Mouse (Mus musculus) forebrain, embryonic 14.5 days (tissue): Measurements from ENCODE around the gene Cul5. TPM values are rescaled to one million over a fixed set of nuclear protein-coding genes. Genes with fewer than 3 reads are reported as not detected.

Experiments
- ATAC-seq: fragments of 200-750 bp; cut with Nextera tagmentation; 2 replicates; pipeline ENCODE4 v1.8.0; 2017; ENCODE audit warnings: mild to moderate bottlenecking, moderate library complexity
- DNase-seq: peaks from one replicate; pipeline ENCODE4 v3.0.0-alpha.2; 2015; ENCODE audit warnings: low spot score
- H3K27ac ChIP-seq: fragments of 300-500 bp; sonication (generic); 2 replicates; pipeline ENCODE4 v1.5.1; 2014; ENCODE audit warnings: low read depth, mild to moderate bottlenecking, control low read depth, low read length, moderate library complexity
- H3K27me3 ChIP-seq: fragments of 300-500 bp; sonication (generic); replicated peaks from 2 replicates; pipeline ENCODE4 v1.6.1; 2014; ENCODE audit warnings: low read length, control low read depth, mixed read lengths; ENCODE audit not compliant: control insufficient read depth, insufficient read depth
- H3K36me3 ChIP-seq: fragments of 300-500 bp; sonication (generic); 2 replicates; pipeline ENCODE4 v1.6.1; 2014; ENCODE audit warnings: low read length, control low read depth; ENCODE audit not compliant: control insufficient read depth, insufficient read depth
- H3K4me1 ChIP-seq: fragments of 300-500 bp; sonication (generic); 2 replicates; pipeline ENCODE4 v1.6.1; 2014; ENCODE audit warnings: antibody characterized with exemption, low read length, control low read depth; ENCODE audit not compliant: control insufficient read depth, insufficient read depth
- H3K4me2 ChIP-seq: fragments of 300-500 bp; sonication (generic); 2 replicates; pipeline ENCODE4 v1.6.1; 2014; ENCODE audit warnings: mild to moderate bottlenecking, control low read depth, low read length
- H3K4me3 ChIP-seq: fragments of 300-500 bp; sonication (generic); 2 replicates; pipeline ENCODE4 v1.5.1; 2014; ENCODE audit warnings: low read depth, low read length, control low read depth
- H3K9ac ChIP-seq: fragments of 300-500 bp; sonication (generic); 2 replicates; pipeline ENCODE4 v1.6.1; 2014; ENCODE audit warnings: mild to moderate bottlenecking, low read length, control low read depth, moderate library complexity
- H3K9me3 ChIP-seq: fragments of 300-500 bp; sonication (generic); replicated peaks from 2 replicates; pipeline ENCODE4 v1.6.1; 2016; ENCODE audit warnings: low read length, control low read depth, mixed read lengths; ENCODE audit not compliant: control insufficient read depth
- WGBS: fragments of 180-500 bp; shearing (Covaris S2); extraction: QIAGEN DNeasy Blood & Tissue Kit; methylation state at CpG from one replicate; pipeline ENCODE4 v1.1.7; 2014; 5-methylcytosine and 5-hydroxymethylcytosine counted together
- polyA plus RNA-seq: library from polyadenylated mRNA; unstranded; fragments of >200 nt; fragmentation: Nextera tagmentation; extraction: Ambion mirVana; gene quantifications from 2 replicates; pipeline ENCODE4 v1.2.1, GENCODE M21; 2014

Gene Cul5
- polyA plus RNA-seq: 57.8 and 62.1 TPM in 2 replicates

- 49% methylated on average over 5 of the region's 5 CpGs for WGBS
- no peak within 1 kb of the TSS for H3K27ac ChIP-seq
- DNase-seq (peak; percentile 29), ATAC-seq (no peak)
- no peaks in the 10 kb centered on the region for H3K27me3 ChIP-seq
- peaks cover 12% of the 10 kb centered on the region; the same call in 1 of the 2 replicates for H3K4me1 ChIP-seq
- no peak within 1 kb of the TSS for H3K9ac ChIP-seq
- no peaks in the 10 kb centered on the region for H3K9me3 ChIP-seq
- H3K36me3 ChIP-seq: no peaks in the 10 kb centered on the region
- no peak within 1 kb of the TSS for H3K4me2 ChIP-seq
- H3K4me3 ChIP-seq: no peak within 1 kb of the TSS
Observed at GRCm38 (mm10) chr9:53669680-53670219, at the start of gene Cul5. Gene Cul5, minus strand, starts transcription at chr9:53670014.

GRCm38 (mm10) chr9:53705992-53706696 is 36.3 kb upstream of the Cul5 start, which contains the start of gene Rab39:
Gene Rab39, minus strand, starts transcription at chr9:53706232.
- Histone ChIP-seq H3K4me2 (peak within 1 kb of the TSS; percentile 68), H3K27ac (no peak within 1 kb of the TSS), H3K4me3 (peak within 1 kb of the TSS; percentile 58), H3K27me3 (no peaks in the 10 kb centered on the region), H3K36me3 (no peaks in the 10 kb centered on the region), H3K9me3 (no peaks in the 10 kb centered on the region), H3K4me1 (no peaks in the 10 kb centered on the region), H3K9ac (peak within 1 kb of the TSS; percentile 56)
- ATAC-seq: peak; percentile 96
- peak; percentile 92 for DNase-seq
- 0% methylated on average over 47 of the region's 49 CpGs for WGBS

GRCm38 (mm10) chr9:53705491-53705991 is 35.7 kb upstream of the Cul5 start:
- no peak overlapping the region for H3K27ac ChIP-seq
- H3K36me3 ChIP-seq: no peaks in the 10 kb centered on the region
- no peaks in the 10 kb centered on the region for H3K9me3 ChIP-seq
- peak overlapping the region; percentile 68 for H3K4me2 ChIP-seq
- H3K4me3 ChIP-seq: peak overlapping the region; percentile 58
- WGBS: 0% methylated on average over 27 of the region's 28 CpGs
- peak overlapping the region; percentile 56 for H3K9ac ChIP-seq
- DNase-seq (peak; percentile 67), ATAC-seq (peak; percentile 41)
- H3K4me1 ChIP-seq: no peaks in the 10 kb centered on the region
- H3K27me3 ChIP-seq: no peaks in the 10 kb centered on the region

GRCm38 (mm10) chr9:53702991-53703390 is 33.2 kb upstream of the Cul5 start:
- ATAC-seq (no peak), DNase-seq (no peak)
- H3K4me1 ChIP-seq: no peaks in the 10 kb centered on the region
- WGBS: 97% methylated on average over 1 of the region's 1 CpGs
- H3K4me3 ChIP-seq: no peak overlapping the region
- no peaks in the 10 kb centered on the region for H3K9me3 ChIP-seq
- H3K36me3 ChIP-seq: no peaks in the 10 kb centered on the region
- H3K9ac ChIP-seq: no peak overlapping the region
- H3K4me2 ChIP-seq: no peak overlapping the region
- H3K27me3 ChIP-seq: no peaks in the 10 kb centered on the region
- no peak overlapping the region for H3K27ac ChIP-seq

GRCm38 (mm10) chr9:53700496-53700895 is 30.7 kb upstream of the Cul5 start:
- Histone ChIP-seq H3K36me3 (no peaks in the 10 kb centered on the region), H3K4me1 (no peaks in the 10 kb centered on the region), H3K27me3 (no peaks in the 10 kb centered on the region), H3K9me3 (no peaks in the 10 kb centered on the region), H3K9ac (no peak overlapping the region), H3K27ac (no peak overlapping the region), H3K4me3 (no peak overlapping the region), H3K4me2 (no peak overlapping the region)
- 72% methylated on average over 4 of the region's 4 CpGs for WGBS
- DNase-seq (no peak), ATAC-seq (no peak)

- no peaks in the 10 kb centered on the region for H3K4me1 ChIP-seq
- H3K4me2 ChIP-seq: no peak overlapping the region
- no peak overlapping the region for H3K4me3 ChIP-seq
- H3K9me3 ChIP-seq: no peaks in the 10 kb centered on the region
- H3K27ac ChIP-seq: no peak overlapping the region
- ATAC-seq (no peak), DNase-seq (no peak)
- H3K9ac ChIP-seq: no peak overlapping the region
- WGBS: 89% methylated on average over 5 of the region's 5 CpGs
- no peaks in the 10 kb centered on the region for H3K27me3 ChIP-seq
- H3K36me3 ChIP-seq: no peaks in the 10 kb centered on the region
Observed at GRCm38 (mm10) chr9:53695846-53696245, 26.0 kb upstream of the Cul5 start.

GRCm38 (mm10) chr9:53693718-53694117 is 23.9 kb upstream of the Cul5 start:
- H3K36me3 ChIP-seq: no peaks in the 10 kb centered on the region
- DNase-seq: no peak
- H3K4me1 ChIP-seq: no peaks in the 10 kb centered on the region
- H3K27ac ChIP-seq: no peak overlapping the region
- H3K4me2 ChIP-seq: no peak overlapping the region
- 78% methylated on average over 1 of the region's 1 CpGs for WGBS
- no peaks in the 10 kb centered on the region for H3K9me3 ChIP-seq
- no peak for ATAC-seq
- H3K4me3 ChIP-seq: no peak overlapping the region
- H3K27me3 ChIP-seq: no peaks in the 10 kb centered on the region
- no peak overlapping the region for H3K9ac ChIP-seq

- H3K4me2 ChIP-seq: no peak overlapping the region
- H3K4me3 ChIP-seq: no peak overlapping the region
- H3K4me1 ChIP-seq: no peaks in the 10 kb centered on the region
- no peak overlapping the region for H3K27ac ChIP-seq
- DNase-seq: no peak
- H3K36me3 ChIP-seq: no peaks in the 10 kb centered on the region
- WGBS: 45% methylated on average over 7 of the region's 7 CpGs
- no peaks in the 10 kb centered on the region for H3K9me3 ChIP-seq
- no peaks in the 10 kb centered on the region for H3K27me3 ChIP-seq
- ATAC-seq: no peak
- no peak overlapping the region for H3K9ac ChIP-seq
Observed at GRCm38 (mm10) chr9:53691745-53692670, 22.2 kb upstream of the Cul5 start.
